In the genomic region with DNA sequence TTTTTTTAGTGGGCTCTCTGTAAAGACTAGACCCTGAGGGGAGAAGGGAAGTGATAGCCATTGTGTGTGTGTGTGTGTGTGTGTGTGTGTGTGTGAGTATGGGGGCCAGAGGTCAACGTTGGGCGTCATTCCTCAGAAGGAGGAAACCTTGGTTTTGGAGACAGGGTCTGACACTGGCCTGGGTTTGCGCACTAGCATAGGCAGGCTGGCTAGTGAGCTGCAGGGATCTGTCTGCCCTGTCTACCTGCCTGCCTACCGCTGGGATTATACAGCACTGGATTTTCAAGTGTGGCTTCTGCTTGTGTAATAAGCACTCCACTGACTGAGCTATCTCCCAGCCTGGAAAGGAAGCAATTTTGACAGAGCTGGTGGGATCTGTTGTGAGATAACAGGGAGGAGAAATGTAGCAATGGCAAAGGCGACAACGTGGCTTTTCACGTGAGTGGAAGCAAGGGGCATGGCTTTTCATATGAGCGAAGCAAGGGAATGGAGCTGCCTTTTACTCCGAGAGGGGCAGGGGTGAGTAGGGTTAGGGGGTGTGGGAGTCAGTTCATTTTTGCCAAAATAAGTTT, we compare ENCODE assay signal across 16 mouse cellular contexts.
"Had no signal": no experiment of that assay in that cellular context is flagged by ENCODE, and none has a peak within 500 bp of the region (broad histone marks: within the 10 kb centered on the region; RNA-seq: fewer than 3 reads in every experiment).

No protein-coding gene starts in this region.

- H3K27me3 ChIP-seq: midbrain, embryonic 13.5 days; neural tube, embryonic 12.5 days; stomach, embryonic 15.5 days had no signal

- H3K9me3 ChIP-seq: lung, embryonic 15.5 days; midbrain, embryonic 13.5 days; neural tube, embryonic 12.5 days; stomach, embryonic 15.5 days had no signal

- H3K36me3 ChIP-seq: lung, embryonic 15.5 days; midbrain, embryonic 13.5 days; neural tube, embryonic 12.5 days; stomach, embryonic 15.5 days had no signal

- DNase-seq: liver, postnatal 0 days; lung, adult 2 months; lung, postnatal 14 days; lung, postnatal 36 days; right cerebral cortex, postnatal 14 days; thymus, adult 2 months; thymus, postnatal 25 days; thymus, postnatal 4 days had no signal

- H3K4me3 ChIP-seq: lung, embryonic 15.5 days; midbrain, embryonic 13.5 days; neural tube, embryonic 12.5 days; stomach, embryonic 15.5 days had no signal

- H3K4me1 ChIP-seq: midbrain, embryonic 13.5 days; neural tube, embryonic 12.5 days; stomach, embryonic 15.5 days had no signal

- ATAC-seq: liver, postnatal 0 days; lung, postnatal 0 days; midbrain, embryonic 13.5 days had no signal

- H3K4me2 ChIP-seq: lung, embryonic 15.5 days; midbrain, embryonic 11.5 days; midbrain, embryonic 13.5 days; neural tube, embryonic 12.5 days; stomach, embryonic 15.5 days had no signal

- H3K9ac ChIP-seq: liver, postnatal 0 days; lung, embryonic 15.5 days; midbrain, embryonic 13.5 days; neural tube, embryonic 12.5 days; stomach, embryonic 15.5 days had no signal

- H3K27ac ChIP-seq: lung, embryonic 15.5 days; macrophage; midbrain, embryonic 13.5 days; neural tube, embryonic 12.5 days; stomach, embryonic 15.5 days; stomach, postnatal 0 days had no signal
